Mouse (Mus musculus) embryonic stem cell, embryonic (primary cell): ENCODE measurements around the gene D13Ertd608e.
"Not testable (repeated sequence)": the region's sequence is repeated elsewhere in the genome, so short reads cannot be mapped to it uniquely, and the experiment has no call there.

Experiments used
- CTCF ChIA-PET, 4 experiments: fragments of 300-600 bp in 2 of 4; fragments of 350-600 bp in 2 of 4; sonication (Branson Sonifier 250); formaldehyde crosslinking; loops; one replicate each; lab custom pipeline; 2022; ENCODE audit warnings: inconsistent platforms in 2 of 4; lab: Charles Lee
- POLR2A ChIA-PET, 4 experiments: fragments of 300-600 bp in 2 of 4; fragments of 350-600 bp in 2 of 4; sonication (Branson Sonifier 250); formaldehyde crosslinking; loops; one replicate each; lab custom pipeline; 2022; ENCODE audit warnings: antibody characterized with exemption in 4 of 4, inconsistent platforms in 1 of 4; lab: Charles Lee

The D13Ertd608e gene

GRCm38 (mm10) chr13:119864395-119864999, 28.7 kb downstream of the D13Ertd608e start:
- CTCF ChIA-PET, POLR2A ChIA-PET: not testable (repeated sequence)

GRCm38 (mm10) chr13:119886896-119887295, 51.1 kb downstream of the D13Ertd608e start:
- CTCF ChIA-PET = interaction anchor here in 1 of 4 experiments (1.1 kb wide), 1 partner anchor 86 kb away, joined by 3 read pairs; no protein-coding TSS in a partner anchor
- POLR2A ChIA-PET = not testable (repeated sequence)

- CTCF ChIA-PET = not testable (repeated sequence)
These were observed 58.9 kb downstream of the D13Ertd608e start, which contains the start of gene Tcstv1 for GRCm38 (mm10) chr13:119894685-119895084. Tcstv1 (minus strand) TSS chr13:119894785.

More at GRCm38 (mm10) chr13:119894685-119895084, 58.9 kb downstream of the D13Ertd608e start, which contains the start of gene Tcstv1:
- POLR2A ChIA-PET = not testable (repeated sequence)
